Mouse (Mus musculus) stomach, embryonic 16.5 days (tissue): ENCODE data around the gene Map1s. TPM values are rescaled to one million over a fixed set of nuclear protein-coding genes. Genes with fewer than 3 reads are reported as not detected.

Experiments used
- ATAC-seq: fragments of 200-750 bp; cut with Nextera tagmentation; 2 replicates; pipeline ENCODE4 v1.8.0; 2017; ENCODE audit warnings: moderate number of reproducible peaks, moderate TSS enrichment; ENCODE audit not compliant: insufficient read depth, low FRiP score
- H3K27ac ChIP-seq: fragments of 300-500 bp; sonication (generic); 2 replicates; pipeline ENCODE4 v1.5.1; 2014; ENCODE audit warnings: low read length
- H3K27me3 ChIP-seq: fragments of 300-500 bp; sonication (generic); 2 replicates; pipeline ENCODE4 v1.6.1; 2014; ENCODE audit warnings: low read length, control low read depth, mixed read lengths; ENCODE audit not compliant: control insufficient read depth, insufficient read depth
- H3K36me3 ChIP-seq: fragments of 300-500 bp; sonication (generic); 2 replicates; pipeline ENCODE4 v1.6.1; 2014; ENCODE audit warnings: low read length; ENCODE audit not compliant: control insufficient read depth, insufficient read depth
- H3K4me1 ChIP-seq: fragments of 300-500 bp; sonication (generic); 2 replicates; pipeline ENCODE4 v1.6.1; 2014; ENCODE audit warnings: low read length, control low read depth, mixed read lengths; ENCODE audit not compliant: control insufficient read depth, insufficient read depth
- H3K4me2 ChIP-seq: fragments of 300-500 bp; sonication (generic); 2 replicates; pipeline ENCODE4 v1.6.1; 2014; ENCODE audit warnings: low read depth, low read length, mixed read lengths
- H3K4me3 ChIP-seq: fragments of 300-500 bp; sonication (generic); replicated peaks from 2 replicates; pipeline ENCODE4 v1.5.1; 2014; ENCODE audit warnings: mild to moderate bottlenecking, low read length
- H3K9ac ChIP-seq: fragments of 300-500 bp; sonication (generic); 2 replicates; pipeline ENCODE4 v1.6.1; 2014; ENCODE audit warnings: low read length
- H3K9me3 ChIP-seq: fragments of 300-500 bp; sonication (generic); replicated peaks from 2 replicates; pipeline ENCODE4 v1.6.1; 2016; ENCODE audit warnings: low read length, control low read depth; ENCODE audit not compliant: control insufficient read depth
- WGBS: fragments of 180-500 bp; shearing (Covaris S2); extraction: QIAGEN DNeasy Blood & Tissue Kit; methylation state at CpG from one replicate; pipeline ENCODE4 v1.1.7; 2014; 5-methylcytosine and 5-hydroxymethylcytosine counted together
- polyA plus RNA-seq: library from polyadenylated mRNA; unstranded; fragments of >200 nt; fragmentation: Nextera tagmentation; extraction: Ambion mirVana; gene quantifications from 2 replicates; pipeline ENCODE4 v1.2.1, GENCODE M21; 2015

Map1s gene
- polyA plus RNA-seq, 1 experiment from 2014 or later: 39.8 TPM

- 15% methylated on average over 12 of the region's 12 CpGs for WGBS
- Histone ChIP-seq H3K27me3 (no peaks in the 10 kb centered on the region), H3K4me1 (no peaks in the 10 kb centered on the region), H3K27ac (no peak overlapping the region), H3K9me3 (no peaks in the 10 kb centered on the region), H3K9ac (no peak overlapping the region), H3K4me2 (no peak overlapping the region), H3K4me3 (no peak overlapping the region), H3K36me3 (no peaks in the 10 kb centered on the region)
- ATAC-seq: no peak
These were observed 20.1 kb upstream of the Map1s start for GRCm38 (mm10) chr8:70885612-70886011.

- H3K4me2 ChIP-seq: no peak overlapping the region
- no peaks in the 10 kb centered on the region for H3K9me3 ChIP-seq
- WGBS: 6% methylated on average over 16 of the region's 18 CpGs
- no peak overlapping the region for H3K27ac ChIP-seq
- no peaks in the 10 kb centered on the region for H3K36me3 ChIP-seq
- H3K4me3 ChIP-seq: no peak overlapping the region
- no peak for ATAC-seq
- peaks cover 8% of the 10 kb centered on the region for H3K4me1 ChIP-seq
- H3K9ac ChIP-seq: no peak overlapping the region
- peaks cover 20% of the 10 kb centered on the region for H3K27me3 ChIP-seq
These were observed 18.1 kb upstream of the Map1s start for GRCm38 (mm10) chr8:70887669-70888068.

- Histone ChIP-seq H3K27ac (no peak overlapping the region), H3K27me3 (peaks cover 29% of the 10 kb centered on the region), H3K4me3 (no peak overlapping the region), H3K4me1 (peaks cover 11% of the 10 kb centered on the region), H3K9ac (no peak overlapping the region), H3K4me2 (no peak overlapping the region), H3K36me3 (peaks cover 17% of the 10 kb centered on the region; the same call in 1 of the 2 replicates), H3K9me3 (no peaks in the 10 kb centered on the region)
- ATAC-seq: no peak
- 93% methylated on average over 5 of the region's 5 CpGs for WGBS
These were observed 15.1 kb upstream of the Map1s start for GRCm38 (mm10) chr8:70890656-70891055.

GRCm38 (mm10) chr8:70891356-70891755 is 14.4 kb upstream of the Map1s start:
- H3K36me3 ChIP-seq: peaks cover 17% of the 10 kb centered on the region; the same call in 1 of the 2 replicates
- H3K9me3 ChIP-seq: no peaks in the 10 kb centered on the region
- H3K27ac ChIP-seq: no peak overlapping the region
- 0 out of 2 replicates have a peak overlapping the region, but pooled peaks have one; percentile 63 for H3K9ac ChIP-seq
- H3K4me1 ChIP-seq: peaks cover 15% of the 10 kb centered on the region
- 10% methylated on average over 21 of the region's 21 CpGs for WGBS
- peak; percentile 82 for ATAC-seq
- H3K27me3 ChIP-seq: peaks cover 29% of the 10 kb centered on the region
- peak overlapping the region; percentile 34 for H3K4me2 ChIP-seq
- H3K4me3 ChIP-seq: peak overlapping the region; percentile 41

GRCm38 (mm10) chr8:70892022-70892895 is 13.5 kb upstream of the Map1s start, which contains the start of gene Slc5a5:
Gene Slc5a5 (minus strand): TSS chr8:70892757.
- no peak for ATAC-seq
- peak within 1 kb of the TSS; percentile 41 for H3K4me3 ChIP-seq

GRCm38 (mm10) chr8:70892896-70893655 is 12.7 kb upstream of the Map1s start:
- Histone ChIP-seq H3K36me3 (peaks cover 17% of the 10 kb centered on the region; the same call in 1 of the 2 replicates), H3K27ac (no peak overlapping the region), H3K27me3 (peaks cover 29% of the 10 kb centered on the region), H3K9me3 (no peaks in the 10 kb centered on the region), H3K4me1 (peaks cover 17% of the 10 kb centered on the region), H3K9ac (peak overlapping the region; percentile 63; the same call in 1 of the 2 replicates), H3K4me2 (peak overlapping the region; percentile 49), H3K4me3 (peak overlapping the region; percentile 41)
- WGBS: 27% methylated on average over 20 of the region's 20 CpGs
- ATAC-seq: no peak

More at GRCm38 (mm10) chr8:70892022-70892895, 13.5 kb upstream of the Map1s start, which contains the start of gene Slc5a5:
- Histone ChIP-seq H3K9me3 (no peaks in the 10 kb centered on the region), H3K9ac (peak within 1 kb of the TSS; percentile 63), H3K27me3 (peaks cover 29% of the 10 kb centered on the region), H3K36me3 (peaks cover 17% of the 10 kb centered on the region; the same call in 1 of the 2 replicates), H3K4me1 (peaks cover 16% of the 10 kb centered on the region), H3K4me2 (peak within 1 kb of the TSS; percentile 49), H3K27ac (no peak within 1 kb of the TSS)
- 4% methylated on average over 79 of the region's 80 CpGs for WGBS

- no peak overlapping the region for H3K4me2 ChIP-seq
- H3K4me3 ChIP-seq: no peak overlapping the region
- H3K27ac ChIP-seq: no peak overlapping the region
- WGBS: 32% methylated on average over 12 of the region's 12 CpGs
- no peak overlapping the region for H3K9ac ChIP-seq
- no peak for ATAC-seq
- H3K27me3 ChIP-seq: peaks cover 29% of the 10 kb centered on the region
- peaks cover 21% of the 10 kb centered on the region for H3K4me1 ChIP-seq
- peaks cover 17% of the 10 kb centered on the region; the same call in 1 of the 2 replicates for H3K36me3 ChIP-seq
- H3K9me3 ChIP-seq: no peaks in the 10 kb centered on the region
These were observed 11.9 kb upstream of the Map1s start for GRCm38 (mm10) chr8:70893656-70894384.

GRCm38 (mm10) chr8:70894385-70894720 is 11.4 kb upstream of the Map1s start:
- Histone ChIP-seq H3K4me2 (no peak overlapping the region), H3K27me3 (peaks cover 29% of the 10 kb centered on the region), H3K9me3 (no peaks in the 10 kb centered on the region), H3K9ac (no peak overlapping the region), H3K27ac (no peak overlapping the region), H3K4me3 (no peak overlapping the region), H3K36me3 (peaks cover 17% of the 10 kb centered on the region; the same call in 1 of the 2 replicates), H3K4me1 (peaks cover 21% of the 10 kb centered on the region)
- WGBS: 66% methylated on average over 2 of the region's 2 CpGs
- ATAC-seq: no peak
